Mouse (Mus musculus) central nervous system, embryonic 18 days (tissue): ENCODE results near the gene Uaca. TPM values are rescaled to one million over a fixed set of nuclear protein-coding genes. Genes with fewer than 3 reads are reported as not detected.

ENCODE experiments used
- polyA plus RNA-seq: library from polyadenylated mRNA; depleted of rRNA; stranded (reverse); fragments of >200 nt; gene quantifications from 2 replicates; pipeline ENCODE4 v1.2.3, GENCODE M21; 2012; rRNA removed

Uaca gene
- polyA plus RNA-seq: 10.4 and 12.2 TPM in 2 replicates

GRCm38 (mm10) chr9:60794210-60794840, at the start of gene Uaca:
Uaca (plus strand) TSS chr9:60794542.

Other genes with a start within 250 kb of the Uaca start
- gene Lrrc49, start 106.4 kb upstream of the Uaca start, polyA plus RNA-seq: 74.5 and 78.6 TPM in 2 replicates
- 24.1 and 24.9 TPM in 2 replicates for gene Larp6, start 81.6 kb upstream of the Uaca start, polyA plus RNA-seq